Comparison of ENCODE assay signal across 8 mouse cellular contexts in genomic region chr6:99521641-99522358, GRCm38 (mm10). TPM values are rescaled to one million over a fixed set of nuclear protein-coding genes. Genes with fewer than 3 reads are reported as not detected.
DNase-seq lines count a peak whose midpoint lies in the region; ATAC-seq and TF ChIP-seq lines count a peak whose summit lies in the region.

No protein-coding gene starts in this region.

- no peaks in the 10 kb centered on the region for H3K27me3 ChIP-seq in embryonic facial prominence, embryonic 11.5 days (ENCODE audit: control insufficient read depth, insufficient read depth, low read length)
- H3K27me3 ChIP-seq in heart, adult 2 months (ENCODE audit: control insufficient read depth, insufficient read depth, low read length), result no peaks in the 10 kb centered on the region
- H3K27me3 ChIP-seq in liver, adult 2 months (ENCODE audit: control insufficient read depth, insufficient read depth, low read length), result no peaks in the 10 kb centered on the region
- H3K27me3 ChIP-seq in midbrain, embryonic 16.5 days (ENCODE audit: control insufficient read depth, insufficient read depth, low read depth, low read length), result no peaks in the 10 kb centered on the region
- H3K27me3 ChIP-seq in spleen, adult 2 months (ENCODE audit: control insufficient read depth, insufficient read depth, low read length), result peaks cover 14% of the 10 kb centered on the region

- DNase-seq in 416B (ENCODE audit: low read depth), result peak; percentile 58
- peak; percentile 30 for DNase-seq in adrenal gland, adult 8-10 months
- DNase-seq in embryonic facial prominence, embryonic 11.5 days (ENCODE audit: low spot score), result peak; percentile 61
- peak; percentile 70 to 76 for DNase-seq in heart, adult 2 months
- DNase-seq in kidney, adult 18-20 months, result peak; percentile 66
- DNase-seq in liver, adult 2 months (ENCODE audit: extremely low read depth, low read depth, low spot score), result peak; percentile 77
- peak in 1 of 2 experiments; percentile 13 for DNase-seq in spleen, adult 2 months (ENCODE audit: low read depth in 1 of 2, low spot score in 2 of 2)

- under 1% methylated on average over 64 of the region's 64 CpGs for WGBS in embryonic facial prominence, embryonic 11.5 days
- under 1% methylated on average over 64 of the region's 64 CpGs for WGBS in heart, adult 2 months
- WGBS in liver, adult 2 months, result under 1% methylated on average over 64 of the region's 64 CpGs
- WGBS in midbrain, embryonic 16.5 days, result under 1% methylated on average over 59 of the region's 64 CpGs
- WGBS in spleen, adult 2 months, result under 1% methylated on average over 64 of the region's 64 CpGs

- peak overlapping the region; percentile 99 for H3K27ac ChIP-seq in embryonic facial prominence, embryonic 11.5 days (replicated peaks; ENCODE audit: low read depth, low read length)
- H3K27ac ChIP-seq in heart, adult 2 months, result peak overlapping the region; percentile 99
- peak overlapping the region; percentile 100 for H3K27ac ChIP-seq in liver, adult 2 months (replicated peaks; ENCODE audit: insufficient read depth, low read depth, low read length)
- peak overlapping the region; percentile 99 for H3K27ac ChIP-seq in midbrain, embryonic 16.5 days (ENCODE audit: low read length)
- H3K27ac ChIP-seq in spleen, adult 2 months (ENCODE audit: insufficient read depth, low read length), result peak overlapping the region; percentile 57

- peak overlapping the region; percentile 78 for H3K4me2 ChIP-seq in embryonic facial prominence, embryonic 11.5 days (ENCODE audit: low read depth, low read length)
- H3K4me2 ChIP-seq in midbrain, embryonic 16.5 days (ENCODE audit: low read length), result peak overlapping the region; percentile 99

- H3K4me1 ChIP-seq in embryonic facial prominence, embryonic 11.5 days (ENCODE audit: control insufficient read depth, insufficient read depth, low read length), result no peaks in the 10 kb centered on the region
- no peaks in the 10 kb centered on the region for H3K4me1 ChIP-seq in heart, adult 2 months (ENCODE audit: control insufficient read depth, insufficient read depth, low read length)
- H3K4me1 ChIP-seq in liver, adult 2 months (ENCODE audit: control insufficient read depth, insufficient read depth, low read length), result peaks cover 2% of the 10 kb centered on the region; the same call in 1 of the 2 replicates
- H3K4me1 ChIP-seq in midbrain, embryonic 16.5 days (ENCODE audit: control insufficient read depth, insufficient read depth, low read length), result peaks cover 7% of the 10 kb centered on the region
- peaks cover 3% of the 10 kb centered on the region; the same call in 1 of the 2 replicates for H3K4me1 ChIP-seq in spleen, adult 2 months (ENCODE audit: control insufficient read depth, insufficient read depth, insufficient read length)

- peak overlapping the region; percentile 82 for H3K4me3 ChIP-seq in embryonic facial prominence, embryonic 11.5 days (ENCODE audit: low read depth, low read length)
- H3K4me3 ChIP-seq in heart, adult 2 months, result peak overlapping the region; percentile 85
- H3K4me3 ChIP-seq in liver, adult 2 months (ENCODE audit: insufficient read depth, low read depth, low read length), result peak overlapping the region; percentile 95
- H3K4me3 ChIP-seq in midbrain, embryonic 16.5 days (ENCODE audit: low read depth, low read length), result peak overlapping the region; percentile 71
- H3K4me3 ChIP-seq in spleen, adult 2 months (ENCODE audit: extremely low read depth, insufficient read depth, insufficient read length), result peak overlapping the region; percentile 88

- intact Hi-C loops in heart, adult 2 months (cut with DNase I), result loop anchor here (5.0 to 10.0 kb wide), 9 partner anchors 34 to 997 kb away; partner anchors contain the start of gene Rybp

- TF ChIP-seq CTCF in heart, adult 2 months (IDR thresholded peaks at IDR 0.05), result no peak
- TF ChIP-seq CTCF in liver, adult 2 months (IDR thresholded peaks at IDR 0.05; ENCODE audit: low read depth, low read length), result no peak
- TF ChIP-seq CTCF in spleen, adult 2 months (IDR thresholded peaks at IDR 0.05; ENCODE audit: extremely low read depth, insufficient read depth, insufficient read length, insufficient replicate concordance), result no peak

- no peaks in the 10 kb centered on the region for H3K79me2 ChIP-seq in heart, adult 2 months (replicated peaks; ENCODE audit: control insufficient read depth, insufficient read depth, low read length)
- peaks cover 4% of the 10 kb centered on the region; the same call in 1 of the 2 replicates for H3K79me2 ChIP-seq in liver, adult 2 months (ENCODE audit: control insufficient read depth, insufficient read depth, low read length)

- peak; percentile 40 for ATAC-seq in embryonic facial prominence, embryonic 11.5 days (replicated peaks; ENCODE audit: insufficient number of reproducible peaks, low FRiP score, low TSS enrichment, low read depth)
- peak; percentile 44 for ATAC-seq in midbrain, embryonic 16.5 days

- TF ChIP-seq POLR2A in heart, adult 2 months (IDR thresholded peaks at IDR 0.05; ENCODE audit: insufficient read depth, low read depth, low read length), result no peak
- no peak for TF ChIP-seq POLR2A in liver, adult 2 months (IDR thresholded peaks at IDR 0.05; ENCODE audit: extremely low read depth, insufficient read depth, low read length)
- TF ChIP-seq POLR2A in spleen, adult 2 months (IDR thresholded peaks at IDR 0.05; ENCODE audit: low read depth, low read length), result no peak

- no peaks in the 10 kb centered on the region for H3K36me3 ChIP-seq in embryonic facial prominence, embryonic 11.5 days (replicated peaks; ENCODE audit: control insufficient read depth, insufficient read depth, low read depth, low read length)
- no peaks in the 10 kb centered on the region for H3K36me3 ChIP-seq in heart, adult 2 months (ENCODE audit: control insufficient read depth, insufficient read depth, low read length)
- H3K36me3 ChIP-seq in liver, adult 2 months (ENCODE audit: control insufficient read depth, insufficient read depth, low read length), result no peaks in the 10 kb centered on the region
- no peaks in the 10 kb centered on the region for H3K36me3 ChIP-seq in midbrain, embryonic 16.5 days (ENCODE audit: control insufficient read depth, insufficient read depth, low read length)
- no peaks in the 10 kb centered on the region for H3K36me3 ChIP-seq in spleen, adult 2 months (ENCODE audit: control insufficient read depth, insufficient read depth, low read length)

- TF ChIP-seq EP300 in heart, adult 2 months (IDR thresholded peaks at IDR 0.05; ENCODE audit: insufficient read depth, low read depth, low read length), result no peak

- peak overlapping the region; percentile 94 for H3K9ac ChIP-seq in embryonic facial prominence, embryonic 11.5 days (replicated peaks; ENCODE audit: low read length)
- peak overlapping the region; percentile 81 for H3K9ac ChIP-seq in heart, adult 2 months (ENCODE audit: low read depth, low read length)
- peak overlapping the region; percentile 98 for H3K9ac ChIP-seq in liver, adult 2 months (ENCODE audit: low read depth, low read length)
- H3K9ac ChIP-seq in midbrain, embryonic 16.5 days (ENCODE audit: low read depth, low read length), result peak overlapping the region; percentile 97

- H3K9me3 ChIP-seq in embryonic facial prominence, embryonic 11.5 days (replicated peaks; ENCODE audit: control insufficient read depth, low read length), result no peaks in the 10 kb centered on the region
- H3K9me3 ChIP-seq in midbrain, embryonic 16.5 days (replicated peaks; ENCODE audit: control insufficient read depth, low read length, poor library complexity, severe bottlenecking), result no peaks in the 10 kb centered on the region

RNA-seq across cellular contexts. Expression of gene Foxp1, which starts 0.7 kb away (rescaled TPM):
- 10 to 100 TPM; 37.1 to 93.2 (median 58.8) TPM for total RNA-seq in adrenal gland, adult 8-10 months (2022)
- 135 and 148 TPM in 2 replicates for polyA plus RNA-seq in embryonic facial prominence, embryonic 11.5 days (2014; fragmentation: Nextera tagmentation; extraction: Ambion mirVana)
- 10 to 100 TPM; 26.4 to 31.6 TPM for total RNA-seq in heart, adult 2 months (2021)
- 22.9 and 29.1 TPM in 2 replicates for polyA plus RNA-seq in heart, adult 2 months (2012; rRNA removed)
- 24.8 and 35.3 TPM in 2 replicates for total RNA-seq in liver, adult 2 months (2014; rRNA removed)
- polyA plus RNA-seq in liver, adult 2 months (2012; rRNA removed), result 18.8 and 22.7 TPM in 2 replicates
- polyA plus RNA-seq in midbrain, embryonic 16.5 days (2015; fragmentation: Nextera tagmentation; extraction: Ambion mirVana), result 77.8 and 79.8 TPM in 2 replicates
- polyA plus RNA-seq in spleen, adult 2 months (2012; rRNA removed), result 162 and 201 TPM in 2 replicates
